In the genomic region with DNA sequence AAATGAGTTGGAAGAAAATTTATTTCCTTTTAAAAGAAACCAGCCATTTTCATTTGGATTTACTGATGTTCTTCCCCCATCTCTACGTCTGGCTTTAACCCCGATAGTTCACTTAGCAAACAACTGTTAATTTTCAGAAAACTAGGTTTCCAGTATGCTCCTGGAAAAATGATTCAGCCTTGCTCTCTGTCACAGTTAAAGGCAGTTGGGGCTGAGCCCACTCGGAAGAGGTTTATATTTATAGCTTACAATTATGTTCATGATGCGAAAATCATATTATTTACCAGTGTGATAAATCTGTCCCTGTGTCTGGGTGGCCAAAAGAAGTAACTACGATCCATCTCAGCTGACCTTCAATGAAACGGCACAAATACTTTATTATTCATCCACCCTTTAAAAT, we compare ENCODE assay signal across 18 mouse cellular contexts.
"Had no signal": no experiment of that assay in that cellular context is flagged by ENCODE, and none has a peak within 500 bp of the region (broad histone marks: within the 10 kb centered on the region; RNA-seq: fewer than 3 reads in every experiment).

No protein-coding gene starts in this region.

- H3K9ac ChIP-seq: lung, embryonic 14.5 days; midbrain, embryonic 12.5 days; neural tube, embryonic 13.5 days; neural tube, embryonic 15.5 days had no signal

- H3K27ac ChIP-seq: midbrain, embryonic 10.5 days; midbrain, embryonic 12.5 days; neural tube, embryonic 13.5 days; neural tube, embryonic 15.5 days had no signal

- H3K4me2 ChIP-seq: lung, embryonic 14.5 days; midbrain, embryonic 12.5 days; neural tube, embryonic 13.5 days; neural tube, embryonic 15.5 days had no signal

- H3K36me3 ChIP-seq: midbrain, embryonic 10.5 days; midbrain, embryonic 12.5 days; neural tube, embryonic 13.5 days; neural tube, embryonic 15.5 days had no signal

- H3K4me1 ChIP-seq: midbrain, embryonic 10.5 days; midbrain, embryonic 12.5 days; neural tube, embryonic 13.5 days; neural tube, embryonic 15.5 days had no signal

- H3K27me3 ChIP-seq: midbrain, embryonic 12.5 days; neural tube, embryonic 13.5 days; neural tube, embryonic 15.5 days had no signal

- DNase-seq: lung, embryonic 14.5 days; lung, postnatal 10 days; lung, postnatal 4 days; midbrain, embryonic 14.5 days; retina, postnatal 1 day; right cerebral cortex, adult 18-20 months; right cerebral cortex, postnatal 25 days; right cerebral cortex, postnatal 4 days; spleen, adult 18-20 months; thymus, adult 18-20 months; thymus, postnatal 14 days; thymus, postnatal 36 days had no signal

- ATAC-seq: midbrain, embryonic 16.5 days had no signal

- H3K4me3 ChIP-seq: midbrain, embryonic 10.5 days; midbrain, embryonic 12.5 days; myocyte; neural tube, embryonic 13.5 days; neural tube, embryonic 15.5 days had no signal

- H3K9me3 ChIP-seq: midbrain, embryonic 10.5 days; midbrain, embryonic 12.5 days; neural tube, embryonic 13.5 days; neural tube, embryonic 15.5 days had no signal
